Mouse (Mus musculus): ENCODE measurements around the gene Gm29427. TPM values are rescaled to one million over a fixed set of nuclear protein-coding genes. Genes with fewer than 3 reads are reported as not detected.
A peak's percentile ranks its signal among the peaks of the same experiment; 100 is the strongest.

The Gm29427 gene
- polyA plus RNA-seq (2015; fragmentation: Nextera tagmentation; extraction: Ambion mirVana): not detected in 2 replicates

- H3K27ac ChIP-seq (ENCODE audit: low read length): peak within 1 kb of the TSS; percentile 91
Observed at GRCm38 (mm10) chr1:130715561-130716217, at the start of gene Gm29427. Gene Gm29427, minus strand, starts transcription at chr1:130715799.

GRCm38 (mm10) chr1:130764027-130764461, 48.4 kb upstream of the Gm29427 start:
- WGBS: 58% methylated on average over 12 of the region's 12 CpGs
- H3K9ac ChIP-seq (replicated peaks; ENCODE audit: low read depth): no peak overlapping the region
- H3K36me3 ChIP-seq (ENCODE audit: insufficient read depth, low read length): no peaks in the 10 kb centered on the region
- ATAC-seq (peak; percentile 96), DNase-seq (ENCODE audit: low spot score) (peak; percentile 97)
- H3K4me1 ChIP-seq (ENCODE audit: insufficient read depth, low read depth, low read length): peaks cover 4% of the 10 kb centered on the region
- TF ChIP-seq CTCF (IDR thresholded peaks at IDR 0.05) (no peak), EP300 (IDR thresholded peaks at IDR 0.05) (peak; percentile 100)
- H3K9me3 ChIP-seq (ENCODE audit: low read length): no peaks in the 10 kb centered on the region
- no peak overlapping the region for H3K4me2 ChIP-seq (replicated peaks; ENCODE audit: low read depth, low read length)
- peak overlapping the region; percentile 92 for H3K27ac ChIP-seq (ENCODE audit: low read length)
- no peaks in the 10 kb centered on the region for H3K27me3 ChIP-seq (replicated peaks; ENCODE audit: insufficient read depth, low read length)
- H3K4me3 ChIP-seq (ENCODE audit: low read depth, low read length): no peak overlapping the region

More at GRCm38 (mm10) chr1:130715561-130716217, at the start of gene Gm29427:
- H3K4me2 ChIP-seq (replicated peaks; ENCODE audit: low read depth, low read length): peak within 1 kb of the TSS; percentile 76
- ATAC-seq (peak; percentile 95), DNase-seq (ENCODE audit: low spot score) (peak; percentile 97)
- no peaks in the 10 kb centered on the region for H3K9me3 ChIP-seq (ENCODE audit: low read length)
- no peaks in the 10 kb centered on the region for H3K27me3 ChIP-seq (replicated peaks; ENCODE audit: insufficient read depth, low read length)
- no peaks in the 10 kb centered on the region for H3K36me3 ChIP-seq (ENCODE audit: insufficient read depth, low read length)
- peaks cover 4% of the 10 kb centered on the region; the same call in 1 of the 2 replicates for H3K4me1 ChIP-seq (ENCODE audit: insufficient read depth, low read depth, low read length)
- H3K9ac ChIP-seq (replicated peaks; ENCODE audit: low read depth): peak within 1 kb of the TSS; percentile 93
- H3K4me3 ChIP-seq (ENCODE audit: low read depth, low read length): peak within 1 kb of the TSS; percentile 90
- TF ChIP-seq CTCF (IDR thresholded peaks at IDR 0.05) (no peak), EP300 (IDR thresholded peaks at IDR 0.05) (peak; percentile 90)
- under 1% methylated on average over 35 of the region's 38 CpGs for WGBS

GRCm38 (mm10) chr1:130762045-130762760, 46.6 kb upstream of the Gm29427 start:
- Histone ChIP-seq H3K9ac (replicated peaks; ENCODE audit: low read depth) (no peak overlapping the region), H3K27me3 (replicated peaks; ENCODE audit: insufficient read depth, low read length) (no peaks in the 10 kb centered on the region), H3K9me3 (ENCODE audit: low read length) (no peaks in the 10 kb centered on the region), H3K4me3 (ENCODE audit: low read depth, low read length) (no peak overlapping the region), H3K4me1 (ENCODE audit: insufficient read depth, low read depth, low read length) (peaks cover 4% of the 10 kb centered on the region), H3K36me3 (ENCODE audit: insufficient read depth, low read length) (no peaks in the 10 kb centered on the region), H3K4me2 (replicated peaks; ENCODE audit: low read depth, low read length) (no peak overlapping the region), H3K27ac (ENCODE audit: low read length) (peak overlapping the region; percentile 92)
- no peak for ATAC-seq
- DNase-seq (ENCODE audit: low spot score): peak; percentile 60
- peak; percentile 68 for TF ChIP-seq EP300 (IDR thresholded peaks at IDR 0.05)
- no peak for TF ChIP-seq CTCF (IDR thresholded peaks at IDR 0.05)
- WGBS: 33% methylated on average over 3 of the region's 3 CpGs

GRCm38 (mm10) chr1:130761597-130761996, 46.0 kb upstream of the Gm29427 start:
- H3K36me3 ChIP-seq (ENCODE audit: insufficient read depth, low read length): no peaks in the 10 kb centered on the region
- peaks cover 4% of the 10 kb centered on the region for H3K4me1 ChIP-seq (ENCODE audit: insufficient read depth, low read depth, low read length)
- H3K9me3 ChIP-seq (ENCODE audit: low read length): no peaks in the 10 kb centered on the region
- no peaks in the 10 kb centered on the region for H3K27me3 ChIP-seq (replicated peaks; ENCODE audit: insufficient read depth, low read length)
- DNase-seq (ENCODE audit: low spot score): peak; percentile 84
- 32% methylated on average over 1 of the region's 1 CpGs for WGBS
- TF ChIP-seq CTCF (IDR thresholded peaks at IDR 0.05): no peak
- peak; percentile 96 for TF ChIP-seq EP300 (IDR thresholded peaks at IDR 0.05)
- no peak overlapping the region for H3K9ac ChIP-seq (replicated peaks; ENCODE audit: low read depth)
- no peak overlapping the region for H3K4me3 ChIP-seq (ENCODE audit: low read depth, low read length)
- no peak for ATAC-seq
- peak overlapping the region; percentile 92 for H3K27ac ChIP-seq (ENCODE audit: low read length)
- no peak overlapping the region for H3K4me2 ChIP-seq (replicated peaks; ENCODE audit: low read depth, low read length)

GRCm38 (mm10) chr1:130759689-130760088, 44.1 kb upstream of the Gm29427 start:
- TF ChIP-seq CTCF (IDR thresholded peaks at IDR 0.05): no peak
- no peak for TF ChIP-seq EP300 (IDR thresholded peaks at IDR 0.05)
- peaks cover 3% of the 10 kb centered on the region; the same call in 1 of the 2 replicates for H3K4me1 ChIP-seq (ENCODE audit: insufficient read depth, low read depth, low read length)
- no peak overlapping the region for H3K4me2 ChIP-seq (replicated peaks; ENCODE audit: low read depth, low read length)
- peak overlapping the region; percentile 83; the same call in 1 of the 2 replicates for H3K27ac ChIP-seq (ENCODE audit: low read length)
- 56% methylated on average over 9 of the region's 9 CpGs for WGBS
- no peaks in the 10 kb centered on the region for H3K9me3 ChIP-seq (ENCODE audit: low read length)
- ATAC-seq (no peak), DNase-seq (ENCODE audit: low spot score) (peak; percentile 29)
- no peaks in the 10 kb centered on the region for H3K27me3 ChIP-seq (replicated peaks; ENCODE audit: insufficient read depth, low read length)
- H3K9ac ChIP-seq (replicated peaks; ENCODE audit: low read depth): no peak overlapping the region
- no peaks in the 10 kb centered on the region for H3K36me3 ChIP-seq (ENCODE audit: insufficient read depth, low read length)
- no peak overlapping the region for H3K4me3 ChIP-seq (ENCODE audit: low read depth, low read length)

- no peak overlapping the region for H3K9ac ChIP-seq (replicated peaks; ENCODE audit: low read depth)
- no peak overlapping the region for H3K4me2 ChIP-seq (replicated peaks; ENCODE audit: low read depth, low read length)
- 49% methylated on average over 3 of the region's 3 CpGs for WGBS
- H3K4me1 ChIP-seq (ENCODE audit: insufficient read depth, low read depth, low read length): no peaks in the 10 kb centered on the region
- TF ChIP-seq EP300 (IDR thresholded peaks at IDR 0.05): no peak
- TF ChIP-seq CTCF (IDR thresholded peaks at IDR 0.05): no peak
- H3K9me3 ChIP-seq (ENCODE audit: low read length): no peaks in the 10 kb centered on the region
- 0 out of 2 replicates have a peak, but pooled peaks cover 10% of the 10 kb centered on the region for H3K36me3 ChIP-seq (ENCODE audit: insufficient read depth, low read length)
- H3K27me3 ChIP-seq (replicated peaks; ENCODE audit: insufficient read depth, low read length): no peaks in the 10 kb centered on the region
- H3K27ac ChIP-seq (ENCODE audit: low read length): no peak overlapping the region
- ATAC-seq (peak; percentile 6; the same call in 1 of the 2 replicates), DNase-seq (ENCODE audit: low spot score) (no peak)
- no peak overlapping the region for H3K4me3 ChIP-seq (ENCODE audit: low read depth, low read length)
Observed at GRCm38 (mm10) chr1:130746819-130747218, 31.2 kb upstream of the Gm29427 start.
